Mouse (Mus musculus) layer of hippocampus, postnatal 25 days (tissue): ENCODE results near the gene Ucp2. TPM values are rescaled to one million over a fixed set of nuclear protein-coding genes. Genes with fewer than 3 reads are reported as not detected.
A peak's percentile ranks its signal among the peaks of the same experiment; 100 is the strongest.

Experiments used
- DNase-seq, 2 experiments: peaks; one replicate each; pipeline ENCODE4 v3.0.0; 2022; ENCODE audit warnings: mixed read lengths in 2 of 2, low spot score in 1 of 2; ENCODE audit errors: extremely low spot score in 1 of 2
- total RNA-seq, 2 experiments: library from RNA; stranded (reverse); gene quantifications; 2 replicates each; pipeline ENCODE4 v1.2.3; 2021

Ucp2 gene
- total RNA-seq, 2 experiments from 2014 or later: 67.2 to 72.0 TPM

- no peak for DNase-seq
These were observed 8.8 kb downstream of the Ucp2 start for GRCm38 (mm10) chr7:100501844-100502373.

GRCm38 (mm10) chr7:100502374-100502922, 9.3 kb downstream of the Ucp2 start:
- DNase-seq: no peak

- no peak for DNase-seq
These were observed 9.9 kb downstream of the Ucp2 start for GRCm38 (mm10) chr7:100503076-100503475.

GRCm38 (mm10) chr7:100504740-100505487, 11.8 kb downstream of the Ucp2 start:
- no peak for DNase-seq

GRCm38 (mm10) chr7:100506494-100506893, 13.4 kb downstream of the Ucp2 start:
- no peak for DNase-seq

- DNase-seq: no peak
These were observed 15.5 kb downstream of the Ucp2 start for GRCm38 (mm10) chr7:100508670-100509069.

GRCm38 (mm10) chr7:100511602-100512001, 18.5 kb downstream of the Ucp2 start:
- DNase-seq: no peak

- peak in 1 of 2 experiments; percentile 12 for DNase-seq
These were observed 21.4 kb downstream of the Ucp2 start, which contains the start of gene Dnajb13 for GRCm38 (mm10) chr7:100514573-100514972. Dnajb13 (minus strand) TSS chr7:100514960.

- DNase-seq: no peak
These were observed 27.1 kb downstream of the Ucp2 start for GRCm38 (mm10) chr7:100520204-100520603.

- peak; percentile 79 to 95 for DNase-seq
These were observed 27.6 kb downstream of the Ucp2 start for GRCm38 (mm10) chr7:100520663-100521285.

GRCm38 (mm10) chr7:100522222-100522621, 29.1 kb downstream of the Ucp2 start:
- no peak for DNase-seq

GRCm38 (mm10) chr7:100524669-100525068, 31.5 kb downstream of the Ucp2 start:
- DNase-seq: no peak

- DNase-seq: no peak
These were observed 37.6 kb downstream of the Ucp2 start for GRCm38 (mm10) chr7:100530766-100531165.

GRCm38 (mm10) chr7:100533503-100533902, 40.4 kb downstream of the Ucp2 start:
- DNase-seq: no peak

GRCm38 (mm10) chr7:100534216-100534615, 41.1 kb downstream of the Ucp2 start:
- DNase-seq: no peak

GRCm38 (mm10) chr7:100535831-100536230, 42.7 kb downstream of the Ucp2 start:
- no peak for DNase-seq

GRCm38 (mm10) chr7:100536804-100537518, 43.8 kb downstream of the Ucp2 start, which contains the start of gene Coa4:
Coa4 (plus strand) TSS chr7:100537071.
- DNase-seq: peak; percentile 64 to 71

- no peak for DNase-seq
These were observed 44.4 kb downstream of the Ucp2 start for GRCm38 (mm10) chr7:100537519-100537902.

- DNase-seq: no peak
These were observed 46.4 kb downstream of the Ucp2 start for GRCm38 (mm10) chr7:100539516-100539915.

- no peak for DNase-seq
These were observed 51.3 kb downstream of the Ucp2 start for GRCm38 (mm10) chr7:100544437-100544836.

- DNase-seq: no peak
These were observed 54.5 kb downstream of the Ucp2 start for GRCm38 (mm10) chr7:100547631-100548030.
